Mouse (Mus musculus) CD4-positive helper T cell, adult 2 months (primary cell): Measurements from ENCODE around the gene Wwc1.
A peak's percentile ranks its signal among the peaks of the same experiment; 100 is the strongest.
"Not testable (repeated sequence)": the region's sequence is repeated elsewhere in the genome, so short reads cannot be mapped to it uniquely, and the experiment has no call there.

Experiments
- DNase-seq: peaks from one replicate; pipeline ENCODE4 v3.0.0-alpha.2; 2012; ENCODE audit warnings: low read depth, missing footprints, low spot score

Gene Wwc1

DNA sequence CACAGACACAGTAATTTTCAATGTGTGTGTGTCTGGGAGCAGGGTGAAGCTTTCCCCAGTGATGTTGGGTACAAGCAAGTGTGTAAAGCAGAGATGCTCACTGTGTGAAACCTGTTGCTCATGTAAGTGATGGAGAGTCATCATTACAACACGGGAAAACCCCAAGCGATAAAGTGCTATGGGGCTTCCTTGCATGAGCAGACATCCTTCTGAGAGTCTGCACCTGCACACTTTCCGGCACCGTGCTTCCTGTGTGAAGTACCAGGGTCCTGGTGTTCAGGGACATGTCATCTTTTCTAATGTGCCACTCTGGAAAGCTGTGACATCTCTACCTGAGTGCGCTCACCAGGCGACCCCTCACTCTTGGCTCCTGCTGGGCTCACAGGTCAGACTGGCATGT lies 97.5 kb downstream of the Wwc1 start:
- no peak for DNase-seq

DNA sequence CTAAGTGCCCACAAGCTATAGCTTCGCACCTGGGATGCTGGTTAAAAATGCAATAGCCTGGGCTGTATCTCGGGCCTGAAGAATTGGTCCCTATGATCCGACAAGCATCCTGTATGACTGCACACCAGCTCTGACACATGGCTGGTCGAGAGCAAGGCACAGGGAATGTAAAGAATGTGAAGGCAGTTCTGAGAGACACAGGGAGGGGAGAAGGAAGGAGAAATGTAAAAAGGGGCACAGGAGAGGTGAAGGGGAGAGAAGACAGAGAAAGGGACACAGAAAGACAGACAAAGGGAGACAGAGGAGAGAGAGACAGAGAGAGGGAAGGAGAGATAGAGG lies 101.8 kb downstream of the Wwc1 start:
- DNase-seq: no peak

DNA sequence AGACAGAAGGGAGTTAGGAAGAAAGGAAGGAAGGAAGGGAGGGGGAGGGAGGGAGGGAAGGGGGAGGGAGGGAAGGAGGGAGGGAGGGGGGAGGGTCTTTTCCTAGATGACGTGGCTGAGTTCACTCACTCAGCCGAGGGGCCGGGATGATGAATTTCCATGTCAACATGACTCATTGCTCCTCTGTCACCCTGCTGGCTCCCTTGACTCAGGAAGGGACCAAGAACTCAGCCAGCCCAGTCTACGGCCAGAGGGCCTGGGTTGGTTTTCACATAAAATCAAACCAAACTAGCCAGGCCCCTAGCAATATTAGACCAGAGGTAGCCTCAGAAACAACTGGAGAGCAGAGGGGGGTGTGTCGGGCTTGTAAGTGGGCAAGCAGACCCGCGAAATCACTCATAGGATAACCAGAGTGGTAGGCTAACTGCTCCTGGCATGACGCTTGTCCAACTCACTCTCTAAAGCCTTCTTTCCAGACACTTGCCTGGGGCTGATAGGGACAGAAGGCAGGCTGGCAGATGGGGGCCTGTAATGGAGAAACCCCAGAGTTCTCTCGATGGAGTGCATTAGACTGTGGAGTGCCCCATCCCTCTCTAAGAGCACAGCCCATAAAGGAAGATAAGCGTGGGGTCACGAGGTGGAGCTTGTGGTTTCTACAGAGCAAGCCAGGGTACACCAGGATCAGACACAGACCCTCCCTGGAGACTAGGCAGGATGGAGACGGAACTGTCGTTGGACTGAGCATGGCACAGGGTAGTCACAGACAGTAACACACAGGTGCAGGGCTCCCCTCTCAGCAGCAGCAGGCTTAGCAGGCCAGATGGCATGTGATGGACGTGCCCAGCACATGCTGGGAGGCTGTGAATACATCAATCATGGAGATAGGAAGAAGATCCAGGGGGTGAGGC lies 102.4 kb downstream of the Wwc1 start:
- no peak for DNase-seq

DNA sequence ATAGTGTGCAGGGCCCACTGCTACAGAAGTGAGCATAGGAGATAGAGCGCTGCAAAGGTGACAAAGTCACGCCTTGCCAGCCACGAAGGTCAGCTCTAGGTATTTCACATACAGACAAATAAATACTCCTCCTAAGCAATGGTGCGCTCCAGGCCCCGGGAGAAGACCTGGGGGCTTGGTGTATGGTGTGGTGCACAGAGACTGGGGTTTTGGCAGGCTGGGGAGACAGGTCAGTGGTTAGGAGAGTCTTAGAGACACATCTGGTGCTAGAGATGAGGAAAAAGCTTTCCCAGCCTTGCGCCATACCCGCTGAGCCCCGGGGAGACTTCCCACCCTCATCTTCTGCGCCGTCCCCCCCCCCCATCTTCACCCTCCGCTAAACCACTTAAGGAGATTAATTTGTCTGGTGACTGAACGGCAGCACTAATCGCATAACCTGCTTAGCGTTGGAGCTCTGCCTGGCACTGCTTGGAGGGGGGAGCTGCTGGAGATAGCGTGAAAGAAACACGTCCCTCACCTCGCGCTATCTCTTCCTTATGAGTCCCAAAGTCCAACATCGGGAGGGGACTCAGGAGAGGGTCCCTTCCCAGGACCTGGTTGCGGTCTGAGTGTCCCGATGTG lies 106.6 kb downstream of the Wwc1 start:
- no peak for DNase-seq

DNA sequence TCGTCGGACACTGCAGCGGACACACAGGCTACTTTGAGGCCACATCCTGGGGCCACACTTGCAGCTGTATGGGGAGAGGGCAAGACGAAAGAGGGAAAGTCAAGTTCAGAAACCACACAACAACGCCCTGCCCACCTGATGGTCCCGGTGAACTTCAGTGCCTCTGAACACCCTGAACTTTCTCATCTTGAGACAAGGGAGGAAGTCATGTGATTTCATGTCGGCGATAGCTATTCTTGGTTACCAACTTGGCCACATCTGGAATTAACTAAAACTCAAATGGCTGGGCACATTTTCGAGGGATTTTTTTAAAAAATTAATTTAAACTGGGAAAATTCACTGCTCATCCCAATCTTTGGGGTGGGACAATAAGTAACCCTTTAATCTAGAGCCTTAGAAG lies 109.4 kb downstream of the Wwc1 start:
- no peak for DNase-seq

DNA sequence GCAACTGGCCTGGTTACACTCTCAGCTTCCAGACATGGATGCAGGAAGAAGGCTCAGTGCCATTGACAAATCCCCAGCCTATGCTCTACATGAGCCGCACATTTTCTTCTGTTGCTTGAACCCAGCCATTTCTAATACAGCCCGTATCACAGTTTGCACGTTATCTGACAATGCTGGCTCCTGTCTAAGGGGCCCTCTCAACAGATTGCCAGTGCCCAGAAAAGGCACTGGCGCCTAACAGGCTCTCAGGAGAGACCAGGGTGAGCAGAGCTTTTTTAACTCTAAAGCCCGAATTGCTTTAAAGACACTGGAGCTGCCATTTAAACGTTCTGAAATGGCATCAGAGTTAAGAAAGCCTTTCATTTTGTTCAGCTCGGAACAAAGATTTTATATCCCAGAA lies 114.2 kb downstream of the Wwc1 start:
- no peak for DNase-seq

DNA sequence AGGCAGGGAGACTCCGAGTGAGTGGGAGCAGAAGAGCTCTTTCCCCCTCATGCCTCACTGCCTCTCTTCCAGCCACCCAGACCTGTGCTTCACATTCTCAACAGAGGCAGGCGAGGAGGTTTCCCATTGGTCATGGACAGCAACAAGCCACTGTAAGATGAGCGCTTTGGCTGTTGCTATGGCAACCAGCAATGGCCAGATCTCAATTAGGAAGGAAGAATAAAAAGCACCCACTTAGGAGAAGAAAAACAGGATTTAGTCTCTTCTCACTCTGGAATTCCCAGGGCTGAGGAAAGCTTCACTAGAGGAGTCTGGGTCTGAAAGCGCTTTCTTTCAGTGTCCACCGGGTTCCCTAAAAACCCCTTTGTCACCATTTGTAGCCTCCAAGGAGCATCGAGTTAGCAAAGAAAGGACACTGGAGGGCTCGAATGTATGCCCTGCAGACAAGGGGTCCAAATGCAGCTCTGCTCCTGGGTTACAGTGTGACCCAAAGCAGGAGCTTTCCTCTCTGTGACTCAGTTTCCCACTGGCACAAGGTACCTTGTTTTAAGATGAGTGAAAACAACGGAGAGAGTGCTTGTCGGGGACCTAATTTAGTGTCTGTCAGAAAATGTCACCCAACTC lies 115.2 kb downstream of the Wwc1 start:
- DNase-seq: no peak

DNA sequence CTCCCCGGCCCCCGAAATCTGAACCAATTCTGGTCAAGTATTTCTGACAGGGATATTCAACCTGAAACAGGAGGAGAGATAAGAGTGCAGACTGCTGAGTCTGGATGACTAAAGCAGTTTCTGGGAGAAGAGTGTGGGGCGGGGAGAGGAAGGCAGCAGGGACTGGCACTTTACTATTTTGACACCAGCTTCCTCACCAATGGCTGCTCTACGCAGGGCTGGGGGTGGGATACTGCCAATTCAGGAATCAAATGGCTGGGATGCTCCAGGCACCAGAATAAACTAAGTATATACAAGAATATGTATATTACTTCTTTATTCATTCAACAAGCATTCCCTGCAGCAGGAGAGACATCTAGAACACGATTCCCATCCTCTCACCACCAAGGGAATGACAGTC lies 116.7 kb downstream of the Wwc1 start:
- DNase-seq: no peak

DNA sequence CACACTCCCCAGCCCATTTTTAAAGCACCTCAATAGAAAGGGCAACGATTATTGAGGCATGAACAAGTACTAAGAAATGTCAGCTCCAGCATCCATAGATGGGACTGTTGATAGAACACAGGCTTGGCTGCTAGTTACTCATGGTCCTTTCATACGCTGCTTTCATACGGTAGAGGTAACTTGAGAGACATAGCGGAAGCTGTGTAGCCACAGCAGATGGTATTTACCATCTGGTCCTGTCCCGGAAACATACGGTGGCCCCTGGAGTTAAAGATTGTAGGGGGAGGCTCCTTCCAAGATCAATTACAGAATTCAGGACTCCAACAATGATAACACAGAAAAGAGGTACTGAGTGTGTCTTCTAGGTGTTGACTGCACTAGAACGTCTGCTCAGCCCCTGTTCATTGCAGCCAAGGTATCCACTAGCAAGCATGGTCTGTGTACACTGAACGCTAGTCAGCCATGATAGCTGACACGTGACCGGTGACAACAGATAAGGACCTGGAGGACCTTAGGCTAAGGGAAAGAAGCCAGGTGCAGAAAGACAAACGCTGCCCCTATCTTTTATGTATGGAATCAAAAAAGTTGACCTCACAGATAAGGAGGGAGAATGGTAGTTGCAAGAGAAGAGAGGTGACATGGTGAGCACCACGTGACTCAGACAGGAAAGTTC lies 122.8 kb downstream of the Wwc1 start:
- DNase-seq: no peak

DNA sequence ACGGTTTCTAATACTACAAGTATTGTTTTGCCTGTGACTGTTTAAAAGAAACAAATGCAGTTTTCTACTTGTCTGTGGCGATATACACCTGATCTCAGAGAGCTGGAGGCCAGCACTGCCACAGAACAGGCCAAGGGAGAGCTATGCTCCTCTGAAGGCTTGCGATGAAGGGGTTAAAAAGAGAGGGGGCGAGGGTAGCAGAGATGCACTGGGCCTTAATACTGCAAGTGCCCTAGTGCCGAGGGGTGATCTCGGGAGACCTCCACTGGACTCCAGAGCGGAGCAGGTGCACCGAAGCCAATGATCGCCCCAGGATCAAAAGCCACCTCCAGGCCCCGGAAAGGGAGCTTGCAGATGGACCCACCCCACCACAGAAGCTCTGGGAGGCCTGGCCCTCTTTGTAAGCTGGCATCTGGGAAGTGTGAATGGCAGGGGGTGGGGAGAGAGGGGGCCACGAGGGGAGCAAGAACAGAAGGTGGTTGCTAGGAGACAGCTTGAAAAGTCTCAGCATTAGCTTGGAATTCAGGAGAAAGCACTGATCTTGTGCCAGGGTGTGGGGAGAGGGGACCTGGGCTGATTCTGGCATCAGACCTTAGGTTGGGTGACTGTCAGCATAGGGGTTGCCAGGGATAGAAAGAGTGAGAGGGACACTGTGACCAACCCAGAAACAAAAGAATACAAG lies 123.8 kb downstream of the Wwc1 start:
- no peak for DNase-seq

DNA sequence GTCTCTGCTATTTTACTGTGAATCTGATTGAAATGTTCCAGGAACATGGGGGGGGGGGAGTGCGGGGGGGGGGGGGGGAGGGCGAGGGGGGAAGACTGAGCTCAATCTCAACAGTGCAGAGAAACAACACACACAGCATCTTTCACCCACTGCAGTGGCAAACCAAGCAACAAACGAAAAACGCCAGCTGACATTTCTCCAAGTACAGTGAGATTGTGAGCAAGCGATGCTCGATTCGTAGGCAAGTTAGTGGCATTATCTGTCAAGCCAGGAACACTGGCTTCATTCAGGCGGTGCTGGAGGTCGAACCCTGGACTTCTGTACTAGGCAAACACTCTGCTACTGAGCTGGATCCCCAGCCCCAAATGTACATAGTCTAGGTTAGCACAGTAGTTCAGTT lies 124.8 kb downstream of the Wwc1 start:
- no peak for DNase-seq

DNA sequence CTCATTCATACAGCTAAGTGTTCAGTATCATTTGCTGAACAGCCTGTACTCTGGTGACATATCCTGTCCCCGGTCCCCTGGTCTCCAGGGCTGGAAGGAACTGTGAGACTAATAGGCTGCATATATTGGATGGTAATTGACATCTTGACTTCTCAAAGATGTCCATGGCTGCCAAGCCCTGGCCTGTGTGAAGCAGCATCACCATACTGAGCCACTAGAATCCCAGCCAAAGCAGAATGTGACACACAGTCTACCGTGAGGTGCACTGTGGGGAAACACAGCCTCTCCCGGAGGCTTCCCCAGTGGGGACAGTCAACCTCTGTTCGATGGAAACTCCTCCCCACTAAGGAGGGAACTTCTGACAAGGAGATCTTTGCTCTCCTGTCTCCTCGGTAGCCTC lies 125.4 kb downstream of the Wwc1 start:
- DNase-seq: no peak

DNA sequence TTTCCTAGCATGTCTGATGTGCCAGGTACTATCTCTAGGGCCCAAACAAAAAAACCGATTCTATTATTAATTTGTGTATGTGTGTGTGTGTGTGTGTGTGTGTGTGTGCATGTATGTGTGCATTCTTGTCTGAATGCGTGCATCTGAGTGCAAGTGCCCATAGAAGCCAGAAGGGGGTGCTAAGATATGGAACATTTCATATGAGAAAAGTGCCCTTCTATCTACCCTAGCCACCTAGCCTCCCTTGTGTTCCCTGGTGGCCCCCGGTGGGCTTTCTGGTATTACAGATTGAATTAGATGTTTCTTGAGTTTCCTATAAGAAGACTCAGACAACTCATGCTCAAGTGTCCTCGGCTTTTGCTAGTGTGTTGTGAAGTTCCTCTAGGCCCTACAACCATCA lies 126.7 kb downstream of the Wwc1 start:
- no peak for DNase-seq

DNA sequence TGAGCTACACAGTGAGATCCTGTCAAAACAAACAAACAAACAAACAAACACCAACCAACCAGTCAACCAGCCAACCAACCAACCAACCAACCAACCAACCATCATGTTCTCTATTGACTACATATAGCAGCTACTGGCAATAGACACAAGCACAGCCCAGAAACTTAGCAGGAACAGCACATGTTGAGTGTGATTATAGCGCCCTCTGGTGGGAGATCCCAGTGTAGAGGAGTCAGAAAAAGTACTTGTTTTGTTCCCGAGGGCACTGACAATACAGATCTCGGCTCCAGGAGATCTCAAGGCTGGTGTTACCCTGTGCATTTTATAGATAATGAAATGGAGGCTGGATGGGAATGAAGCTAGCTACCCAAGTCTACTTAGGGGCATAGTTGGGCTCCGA lies 127.6 kb downstream of the Wwc1 start:
- DNase-seq: peak; percentile 47

DNA sequence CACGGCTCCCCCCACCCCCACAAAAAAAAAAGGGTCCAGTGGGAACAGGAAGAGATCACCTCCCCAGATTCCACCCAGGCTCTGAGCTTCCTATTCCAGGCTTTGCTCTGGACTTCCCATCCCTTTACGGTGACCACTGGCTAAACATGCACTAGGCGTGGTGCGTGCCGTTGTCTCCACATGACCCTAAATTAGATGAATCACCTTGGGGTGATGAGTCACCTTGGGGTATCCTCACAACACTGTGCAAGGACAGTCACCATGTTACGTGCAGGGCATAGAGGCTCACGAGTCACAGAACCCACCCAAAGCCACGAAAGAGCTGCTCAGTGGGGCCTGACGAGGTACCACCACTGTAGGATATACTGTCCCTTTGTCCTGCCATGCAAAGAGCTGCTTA lies 136.0 kb downstream of the Wwc1 start:
- no peak for DNase-seq

DNA sequence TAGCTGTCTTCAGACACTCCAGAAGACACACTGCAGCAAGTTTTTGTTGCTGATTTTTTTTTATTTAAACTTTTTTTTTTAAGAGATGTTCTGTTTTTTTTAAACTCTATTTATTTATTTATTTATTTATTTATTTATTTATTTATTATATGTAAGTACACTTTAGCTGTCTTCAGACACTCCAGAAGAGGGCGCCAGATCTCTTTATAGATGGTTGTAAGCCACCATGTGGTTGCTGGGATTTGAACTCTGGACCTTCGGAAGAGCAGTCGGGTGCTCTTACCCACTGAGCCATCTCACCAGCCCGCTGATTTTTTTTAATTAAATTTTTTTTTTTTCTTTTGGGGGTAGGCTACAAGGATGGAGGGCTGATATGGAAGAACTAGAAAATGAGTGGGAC lies 137.8 kb downstream of the Wwc1 start:
- DNase-seq: peak; percentile 18

DNA sequence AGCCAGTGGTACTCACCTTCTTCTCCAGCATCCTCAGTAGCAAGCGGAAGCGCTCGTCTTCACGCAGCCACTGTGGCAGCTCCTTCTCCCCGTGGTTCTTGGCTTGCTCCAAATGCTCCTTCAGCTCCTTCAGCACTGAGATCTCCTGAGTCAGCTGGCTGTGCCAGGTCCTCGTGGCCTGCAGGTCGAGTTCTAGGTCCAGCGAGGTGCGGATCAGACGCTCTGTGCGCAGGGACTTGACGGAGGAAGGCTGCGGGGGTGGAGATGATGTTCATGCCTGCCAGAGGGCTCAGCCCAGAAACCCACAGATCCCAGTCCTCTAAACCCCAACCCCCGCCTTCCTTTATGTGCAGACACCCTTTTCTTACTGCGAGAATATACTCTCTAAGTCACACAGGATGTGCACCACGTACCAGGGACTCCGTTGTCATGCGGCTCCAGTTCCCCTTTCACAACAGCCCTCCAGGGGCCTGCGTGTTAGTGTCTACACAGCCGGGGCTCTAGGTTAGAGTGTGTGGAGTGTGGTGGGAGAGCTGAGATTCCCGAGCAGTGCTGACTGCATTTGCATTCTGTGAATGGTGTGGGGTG lies 138.5 kb downstream of the Wwc1 start:
- DNase-seq: peak; percentile 60

DNA sequence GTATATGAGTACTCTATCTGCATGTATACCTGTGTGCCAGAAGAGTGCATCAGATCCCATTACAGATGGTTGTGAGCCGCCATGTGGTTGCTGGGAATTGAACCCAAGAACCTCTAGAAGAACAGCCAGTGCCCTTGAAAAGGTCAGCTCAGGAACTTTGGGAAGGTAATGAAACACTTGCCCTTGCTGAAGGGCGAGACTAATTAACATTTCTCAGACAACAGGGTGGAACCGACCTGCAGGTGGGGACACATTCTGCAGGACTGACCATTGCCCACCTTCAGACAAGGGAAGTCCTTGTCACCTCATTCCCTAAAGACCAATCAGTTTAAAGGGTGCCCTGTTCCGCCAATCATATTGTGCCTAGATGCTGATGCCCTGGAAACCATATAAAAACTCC lies 139.5 kb downstream of the Wwc1 start:
- not testable (repeated sequence) for DNase-seq

DNA sequence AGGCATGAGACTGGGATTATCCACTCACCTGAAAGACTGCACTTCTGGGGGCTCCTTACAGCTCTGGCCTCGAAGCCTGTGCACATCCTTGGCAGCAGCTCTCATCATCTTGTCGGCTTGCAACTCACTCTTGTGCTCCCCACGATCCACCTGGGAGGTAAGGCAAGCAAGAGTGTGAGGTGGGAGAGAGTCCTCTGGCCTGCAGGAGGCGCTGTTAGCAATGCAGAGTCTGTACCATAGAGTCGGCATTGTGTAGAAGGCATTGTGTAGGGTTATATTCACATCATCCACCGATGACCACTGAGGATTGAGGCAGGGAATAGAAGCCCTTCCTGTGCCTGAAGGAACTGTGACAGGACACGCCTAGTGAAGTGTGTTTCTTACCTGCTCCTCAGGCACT lies 140.0 kb downstream of the Wwc1 start:
- DNase-seq: peak; percentile 22

DNA sequence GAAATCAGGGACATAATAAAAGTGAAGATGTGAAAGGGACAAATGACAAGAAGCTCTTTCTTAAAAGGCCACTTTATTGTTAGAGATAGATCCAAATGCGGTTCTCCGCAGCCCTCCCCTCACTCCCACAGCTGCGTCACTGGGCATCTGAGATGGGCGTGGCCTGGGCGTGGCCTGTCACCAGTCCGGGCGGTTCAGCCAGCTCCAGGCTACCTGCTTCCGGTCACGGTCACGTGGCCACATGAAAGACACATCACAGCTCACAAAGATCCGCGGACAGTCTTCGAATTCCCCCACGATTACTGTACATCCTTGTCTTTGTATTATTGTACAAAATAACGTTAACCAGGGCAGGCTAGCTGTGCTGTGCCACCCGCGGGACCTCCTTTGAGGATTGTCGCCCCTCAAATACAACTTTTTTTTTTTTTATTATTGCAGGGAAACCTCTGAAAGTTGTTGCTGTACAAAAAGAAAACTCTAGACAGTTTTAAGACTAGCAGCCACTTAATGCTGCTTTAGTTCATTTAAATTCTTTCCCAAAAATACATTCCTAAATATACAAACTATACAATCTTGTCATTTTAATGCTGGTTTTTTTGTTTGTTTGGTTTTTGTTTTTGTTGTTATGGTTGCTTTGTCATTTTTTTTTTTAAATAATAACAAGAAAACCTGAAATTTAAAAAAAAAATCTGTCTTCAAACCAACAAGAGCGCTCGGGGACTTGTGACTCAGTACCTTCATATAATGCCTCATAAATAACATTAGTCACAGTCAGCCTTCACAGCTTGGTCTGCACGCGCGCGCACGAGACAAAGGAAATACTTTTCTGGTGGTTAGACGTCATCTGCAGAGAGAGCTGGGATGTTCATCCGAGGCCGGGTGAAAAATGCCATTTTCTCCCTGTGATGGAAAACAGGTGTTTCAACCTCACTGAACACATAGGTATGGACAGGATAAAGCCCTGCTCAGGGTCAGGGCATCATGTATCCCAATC lies 141.7 kb downstream of the Wwc1 start:
- DNase-seq: peak; percentile 81
